Mouse (Mus musculus) gastrocnemius, postnatal 4 days (tissue): ENCODE measurements at regions not wholly inside any gene's neighbourhood (a gene's known extent, or its start where the extent isn't known, plus 50 kb on each side); places are given as distances from the start of the nearest gene placed in this dataset.

Source experiments
- DNase-seq, 2 experiments: peaks; one replicate each; pipeline ENCODE4 v3.0.0; 2021 to 2022; ENCODE audit warnings: low spot score in 2 of 2, mixed read lengths in 2 of 2

GRCm38 (mm10) chr3:136611682-136612081 is 58.2 kb upstream of the Ppp3ca start:
- DNase-seq: no peak

DNA sequence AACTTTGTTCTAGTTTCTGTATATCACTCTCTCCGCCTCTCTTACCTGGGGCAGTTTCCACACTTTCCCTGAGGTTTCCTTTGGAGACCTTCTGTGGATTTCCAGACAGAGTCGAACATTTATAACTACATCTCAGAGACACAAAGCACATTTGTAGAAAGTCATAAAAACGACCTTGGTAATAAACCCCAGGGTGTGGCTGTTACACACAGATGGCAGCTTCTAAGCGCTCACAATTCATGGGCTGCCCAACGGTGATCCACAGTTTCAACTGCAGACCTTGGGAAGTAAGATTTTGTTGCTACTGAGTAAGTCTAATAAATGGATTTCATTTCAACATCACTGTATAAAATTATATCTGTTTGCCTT is 59.4 kb upstream of the Ppp3ca start:
- DNase-seq: no peak

GRCm38 (mm10) chr3:136609855-136610555 is 59.9 kb upstream of the Ppp3ca start:
- DNase-seq: peak in 1 of 2 experiments; percentile 32

DNA sequence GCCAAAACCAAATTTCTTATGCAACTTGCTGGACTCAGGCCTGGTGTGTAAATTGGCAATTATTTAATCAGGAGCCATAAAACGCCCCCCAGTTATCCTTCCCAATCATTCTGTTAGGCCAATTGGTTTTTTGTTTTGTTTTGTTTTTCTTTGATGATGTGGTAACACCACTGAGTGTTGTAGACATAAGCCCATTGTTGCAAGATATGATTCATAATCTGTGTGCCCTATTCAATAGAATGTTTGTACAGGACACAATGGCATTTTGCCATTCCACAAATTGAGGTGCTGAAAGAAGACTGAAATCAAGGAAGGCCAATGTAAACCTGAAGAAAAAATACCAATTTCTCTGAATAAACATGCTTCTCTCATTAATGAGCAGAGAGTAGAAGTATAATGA is 68.2 kb upstream of the Ppp3ca start:
- no peak for DNase-seq

DNA sequence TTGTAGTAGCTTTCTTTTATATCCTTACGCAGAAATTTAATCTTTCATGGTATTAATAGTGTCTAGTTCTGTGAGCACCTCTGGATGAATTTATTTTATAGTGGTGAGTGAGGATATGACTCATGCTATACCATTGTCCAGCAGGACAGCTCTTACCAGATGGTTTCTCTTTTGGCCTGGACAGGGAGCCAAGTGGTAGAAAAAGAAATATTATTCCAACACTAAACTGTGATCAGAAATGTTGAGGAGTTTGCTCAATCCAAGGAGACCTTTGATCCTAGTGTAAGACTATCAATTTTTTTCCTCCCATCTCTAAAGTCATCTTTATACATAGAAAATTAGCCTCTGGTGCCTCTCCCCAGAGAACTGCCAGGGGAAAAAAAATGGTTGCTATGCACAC is 86.0 kb upstream of the Ppp3ca start:
- no peak for DNase-seq

- DNase-seq: no peak
Observed at GRCm38 (mm10) chr3:136578016-136578415, 91.9 kb upstream of the Ppp3ca start.

DNA sequence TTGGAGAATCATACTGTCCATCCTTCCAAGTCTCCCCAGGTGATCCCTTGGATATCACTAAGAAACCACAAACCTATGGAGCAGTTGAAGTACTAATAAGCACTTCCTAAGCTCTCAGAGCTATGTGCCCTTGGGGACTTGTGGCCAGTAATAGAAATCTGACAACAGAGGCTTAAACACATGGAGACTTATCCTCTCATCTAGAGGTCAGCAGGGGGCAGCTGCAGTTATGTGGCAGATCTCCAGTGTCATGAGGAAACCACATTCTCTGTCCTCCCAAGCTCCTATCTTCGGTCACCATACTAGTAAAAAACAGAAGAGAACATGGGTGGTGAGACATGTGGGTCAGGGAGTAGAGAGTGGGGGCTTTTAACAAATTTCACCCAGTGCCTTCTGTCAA is 99.4 kb upstream of the Ppp3ca start:
- DNase-seq: no peak

GRCm38 (mm10) chr3:136556488-136556887 is 113.4 kb upstream of the Ppp3ca start:
- DNase-seq: no peak

DNA sequence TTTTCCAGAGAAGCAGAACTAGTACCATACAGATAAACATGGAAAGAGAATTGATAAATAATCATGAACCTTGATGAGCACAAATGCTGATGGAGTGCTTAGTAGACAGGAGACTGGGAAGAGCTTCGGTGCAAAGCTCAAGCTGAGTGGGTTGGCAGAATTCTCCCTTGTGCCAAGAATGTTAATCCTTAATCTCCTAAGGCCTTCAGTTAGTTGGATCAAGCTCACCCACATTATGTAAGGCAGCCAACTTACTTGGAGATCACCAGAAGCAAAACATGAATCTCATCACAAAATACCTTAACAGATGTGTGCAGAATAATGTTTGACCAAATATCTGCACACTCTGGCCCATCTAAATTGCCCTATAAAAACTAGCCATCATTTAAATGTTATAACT is 120.5 kb upstream of the Ppp3ca start:
- no peak for DNase-seq

GRCm38 (mm10) chr3:136531604-136532003 is 138.3 kb upstream of the Ppp3ca start:
- DNase-seq: no peak

DNA sequence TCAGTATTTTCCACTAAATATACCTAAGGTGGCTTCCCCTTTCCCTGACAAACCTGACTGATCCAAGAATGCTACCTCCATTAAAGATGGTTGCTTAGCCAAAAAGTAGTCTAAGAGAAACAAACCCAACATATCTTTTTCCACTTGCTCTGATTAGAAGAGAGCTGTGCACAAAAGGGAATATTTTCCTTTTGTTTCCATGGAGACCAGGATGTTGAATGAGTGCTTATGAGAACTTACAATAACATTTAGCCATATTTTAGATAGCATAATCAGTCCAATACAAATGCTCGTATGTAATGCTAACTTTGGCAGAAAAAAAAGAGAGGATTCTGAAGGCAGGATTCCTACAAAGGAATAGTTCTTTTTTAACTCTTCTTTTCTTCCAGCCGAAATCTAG is 161.3 kb upstream of the Ppp3ca start:
- DNase-seq: no peak

GRCm38 (mm10) chr3:136507070-136507469 is 162.9 kb upstream of the Ppp3ca start:
- no peak for DNase-seq

- no peak for DNase-seq
Observed at GRCm38 (mm10) chr3:136494831-136495230, 169.0 kb upstream of the Bank1 start.

- DNase-seq: no peak
Observed at GRCm38 (mm10) chr3:136491683-136492082, 165.8 kb upstream of the Bank1 start.

GRCm38 (mm10) chr3:136471693-136472092 is 145.8 kb upstream of the Bank1 start:
- DNase-seq: no peak

DNA sequence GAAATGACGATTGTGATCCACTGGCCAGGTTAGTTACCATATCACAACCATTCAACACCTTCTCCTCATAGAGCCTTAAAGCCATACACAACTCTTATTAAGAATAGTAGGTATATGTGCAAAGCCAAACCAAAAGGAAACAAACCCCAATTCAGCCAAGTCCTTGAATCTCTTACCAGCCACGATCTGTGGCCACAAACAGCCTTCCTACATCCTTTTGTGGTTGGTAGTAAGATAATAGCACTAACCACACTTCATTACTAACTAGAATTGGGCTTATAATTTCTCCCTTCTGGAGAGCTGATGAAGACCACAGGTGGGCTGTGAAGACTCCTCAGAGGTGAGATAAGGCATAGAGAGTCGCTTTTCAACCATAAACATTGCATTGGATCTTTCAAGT is 136.9 kb upstream of the Bank1 start:
- no peak for DNase-seq

DNA sequence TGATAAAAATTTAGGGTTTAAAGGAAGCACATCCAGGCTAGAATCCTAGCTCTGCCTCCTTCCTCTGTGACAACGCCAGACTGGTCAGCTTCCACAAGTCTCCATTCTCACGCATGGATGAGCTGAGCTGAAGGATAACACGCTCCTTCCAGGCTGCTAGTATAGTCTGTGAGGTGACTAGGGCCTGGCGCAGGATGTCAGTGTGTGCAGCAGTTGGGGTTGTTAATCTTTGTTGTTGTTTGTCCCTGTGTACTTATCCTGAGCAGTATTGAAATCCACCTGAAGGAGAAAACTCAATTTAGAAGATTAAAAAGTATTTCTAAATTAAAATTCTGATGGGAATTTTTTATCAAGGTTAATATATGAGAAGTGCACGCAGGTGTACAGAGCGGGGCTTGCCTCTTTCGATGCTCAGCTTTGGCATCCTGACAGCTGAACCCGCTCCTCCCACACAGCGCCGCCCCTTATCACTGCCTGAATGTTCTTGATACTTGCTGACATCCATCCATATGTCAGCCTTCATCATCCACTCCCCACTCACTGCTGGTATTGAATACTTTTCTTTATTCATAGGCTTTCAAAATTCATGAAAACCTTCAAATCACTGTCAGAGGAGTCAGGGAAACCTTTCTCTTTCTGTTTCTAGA is 130.7 kb upstream of the Bank1 start:
- DNase-seq: no peak

GRCm38 (mm10) chr3:136455651-136456470 is 130.0 kb upstream of the Bank1 start:
- DNase-seq: no peak

DNA sequence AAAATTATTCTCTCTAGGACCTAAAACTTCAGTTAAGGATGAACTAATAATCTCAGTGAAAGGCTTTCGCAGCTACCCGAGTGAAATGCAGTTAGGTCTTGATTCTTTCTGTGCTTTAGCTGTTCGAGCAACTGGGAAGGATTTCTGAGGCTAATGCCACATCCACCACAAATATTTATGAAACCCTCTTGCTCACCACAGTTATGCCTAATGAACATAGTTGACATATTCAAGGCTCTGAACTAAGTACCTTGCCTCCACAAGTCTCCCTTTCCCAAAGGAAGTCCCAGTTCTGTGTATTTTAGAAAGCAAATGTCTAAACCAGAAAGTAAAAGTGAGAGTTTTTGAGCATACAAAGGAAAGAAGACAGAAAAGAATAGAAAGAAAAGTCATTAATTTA is 129.1 kb upstream of the Bank1 start:
- DNase-seq: no peak

DNA sequence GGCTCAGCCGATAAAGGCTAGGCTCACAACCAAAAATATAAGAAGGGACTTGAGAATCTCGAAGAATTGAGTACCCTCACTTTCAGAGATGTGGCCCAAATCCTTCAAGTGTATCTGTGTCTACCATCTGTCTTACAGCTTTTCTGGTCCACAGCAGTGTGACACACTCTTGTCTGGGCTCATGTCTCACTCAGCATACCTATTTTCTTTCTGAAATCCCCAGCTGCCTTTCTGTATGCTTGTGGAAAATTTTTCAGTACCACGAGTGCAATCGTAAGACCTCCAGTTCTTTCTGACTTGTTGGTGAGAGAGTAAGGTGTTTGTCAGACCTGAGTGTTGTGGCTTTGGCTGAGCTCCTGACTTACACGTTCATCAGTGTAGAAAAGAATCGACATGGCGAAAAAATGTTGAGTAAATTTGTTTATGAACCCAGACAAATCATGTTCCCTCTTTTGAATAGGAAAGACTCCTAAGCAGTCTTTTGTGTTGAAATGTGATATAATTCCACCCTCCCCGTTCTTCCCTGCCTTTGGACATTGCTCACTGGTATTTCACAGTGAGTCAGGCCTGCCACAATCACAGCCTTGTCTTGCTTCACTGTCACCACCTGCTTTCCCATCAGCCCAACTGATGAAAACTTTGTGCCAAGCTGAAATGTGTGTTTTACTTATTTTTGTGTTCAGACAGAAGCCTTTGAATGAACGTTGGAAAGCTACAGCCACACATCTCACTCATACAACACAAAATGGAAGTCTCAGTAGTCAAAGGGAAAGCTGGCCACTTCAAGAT is 125.3 kb upstream of the Bank1 start:
- no peak for DNase-seq

DNA sequence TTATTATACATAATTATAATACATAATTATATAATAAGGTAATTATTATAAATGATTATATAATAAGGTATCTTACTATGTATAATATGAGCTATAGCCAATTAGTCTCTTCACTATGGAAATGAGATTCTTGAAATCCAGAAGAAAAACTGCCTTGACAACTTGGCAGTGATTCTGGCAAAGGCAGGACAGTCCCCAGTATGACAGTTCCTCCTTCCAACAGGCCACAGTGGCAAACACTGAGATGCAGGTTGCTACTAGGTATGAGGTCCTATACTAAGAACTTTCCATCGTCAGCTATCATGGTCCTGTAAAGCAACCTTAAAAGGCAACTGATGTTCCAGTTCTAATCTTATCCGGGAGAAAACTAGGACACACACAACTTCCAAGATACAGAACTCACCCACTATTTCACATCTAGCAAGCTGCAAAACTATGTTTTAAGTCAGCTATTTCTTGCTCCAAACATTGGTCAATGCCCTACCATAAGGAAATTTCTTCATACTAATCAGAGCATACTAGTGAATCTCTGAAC is 124.6 kb upstream of the Bank1 start:
- no peak for DNase-seq
